ENCODE assay signal across 13 mouse cellular contexts in the genomic region with DNA sequence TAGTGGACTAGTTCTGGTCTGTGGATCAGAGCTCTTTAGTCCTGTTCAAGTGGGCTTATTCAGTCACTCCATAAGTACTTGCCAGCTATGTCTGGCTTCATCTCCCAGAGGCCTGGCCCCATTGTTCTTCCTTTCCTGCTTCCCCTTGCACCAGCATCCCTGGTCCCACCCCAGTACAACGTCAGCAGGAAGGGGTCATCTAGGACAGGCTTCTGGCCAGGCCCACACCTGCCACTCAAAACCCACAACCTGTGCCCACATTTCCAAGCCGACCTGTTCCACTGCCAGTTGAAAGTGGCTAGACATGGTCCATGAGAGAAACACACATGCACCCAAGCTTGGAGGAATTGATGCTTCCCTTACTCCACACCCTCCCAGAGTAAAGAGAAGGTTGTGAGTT.
DNase-seq lines count a peak whose midpoint lies in the region; ATAC-seq and TF ChIP-seq lines count a peak whose summit lies in the region.
"Had no signal": no experiment of that assay in that cellular context is flagged by ENCODE, and none has a peak within 500 bp of the region (broad histone marks: within the 10 kb centered on the region; RNA-seq: fewer than 3 reads in every experiment).

No protein-coding gene starts in this region.

- WGBS in heart, embryonic 10.5 days = 52% methylated on average over 2 of the region's 2 CpGs
- 61% methylated on average over 2 of the region's 2 CpGs for WGBS in heart, embryonic 11.5 days (ENCODE audit: insufficient replicate concordance)
- 53% methylated on average over 2 of the region's 2 CpGs for WGBS in lung, embryonic 14.5 days
- 37% methylated on average over 2 of the region's 2 CpGs for WGBS in heart, embryonic 14.5 days

- no peak overlapping the region for H3K9ac ChIP-seq in heart, embryonic 11.5 days (ENCODE audit: low read depth, low read length)
- no peak overlapping the region for H3K9ac ChIP-seq in lung, embryonic 14.5 days
- H3K9ac ChIP-seq in heart, embryonic 14.5 days (ENCODE audit: low read length) = no peak overlapping the region

- no peak for DNase-seq in heart, embryonic 10.5 days (ENCODE audit: low spot score)
- peak; percentile 46 for DNase-seq in lung, embryonic 14.5 days
- DNase-seq in lung, postnatal 25 days (ENCODE audit: low spot score) = no peak
- DNase-seq in lung, postnatal 4 days = peak; percentile 26 to 49
- no peak for DNase-seq in left cerebral cortex, postnatal 36 days (ENCODE audit: low spot score in 2 of 2)
- DNase-seq: cerebellum, adult 2 months; embryo, embryonic 11 days; thymus, postnatal 36 days had no signal

- no peak overlapping the region for H3K4me2 ChIP-seq in heart, embryonic 11.5 days
- H3K4me2 ChIP-seq in lung, embryonic 14.5 days = no peak overlapping the region
- H3K4me2 ChIP-seq in heart, embryonic 14.5 days (ENCODE audit: low read length) = no peak overlapping the region
- H3K4me2 ChIP-seq: limb, embryonic 13.5 days had no signal

- H3K36me3 ChIP-seq in heart, embryonic 10.5 days = no peaks in the 10 kb centered on the region
- H3K36me3 ChIP-seq in heart, embryonic 11.5 days (ENCODE audit: control insufficient read depth, insufficient read depth, low read length) = no peaks in the 10 kb centered on the region
- H3K36me3 ChIP-seq in lung, embryonic 14.5 days (ENCODE audit: insufficient read depth) = no peaks in the 10 kb centered on the region
- H3K36me3 ChIP-seq in heart, embryonic 14.5 days (ENCODE audit: control insufficient read depth, insufficient read depth, low read length) = no peaks in the 10 kb centered on the region
- H3K36me3 ChIP-seq: limb, embryonic 13.5 days had no signal

- H3K9me3 ChIP-seq in heart, embryonic 10.5 days = no peaks in the 10 kb centered on the region
- H3K9me3 ChIP-seq in heart, embryonic 11.5 days (replicated peaks; ENCODE audit: control insufficient read depth, low read length) = no peaks in the 10 kb centered on the region
- no peaks in the 10 kb centered on the region for H3K9me3 ChIP-seq in lung, embryonic 14.5 days (ENCODE audit: low read depth, low read length)
- H3K9me3 ChIP-seq in heart, embryonic 14.5 days (ENCODE audit: control insufficient read depth, low read length) = no peaks in the 10 kb centered on the region
- H3K9me3 ChIP-seq: limb, embryonic 13.5 days had no signal

- peaks cover 87% of the 10 kb centered on the region for H3K4me1 ChIP-seq in heart, embryonic 10.5 days
- H3K4me1 ChIP-seq in heart, embryonic 11.5 days (ENCODE audit: control insufficient read depth, insufficient read depth, low read length) = peaks cover 69% of the 10 kb centered on the region
- H3K4me1 ChIP-seq in lung, embryonic 14.5 days (ENCODE audit: insufficient read depth) = peaks cover 10% of the 10 kb centered on the region
- peaks cover 52 to 77% of the 10 kb centered on the region in 2 experiments for H3K4me1 ChIP-seq in heart, embryonic 14.5 days (ENCODE audit: control insufficient read depth in 2 of 2, insufficient read depth in 2 of 2, low read length in 2 of 2)

- no peak for TF ChIP-seq CTCF in lung, embryonic 14.5 days (IDR thresholded peaks at IDR 0.05; ENCODE audit: low read depth)

- no peaks in the 10 kb centered on the region for H3K27me3 ChIP-seq in heart, embryonic 10.5 days (ENCODE audit: insufficient read depth, poor library complexity, severe bottlenecking)
- H3K27me3 ChIP-seq in heart, embryonic 11.5 days (ENCODE audit: control insufficient read depth, insufficient read depth, low read length) = no peaks in the 10 kb centered on the region
- no peaks in the 10 kb centered on the region for H3K27me3 ChIP-seq in lung, embryonic 14.5 days (ENCODE audit: insufficient read depth, low read length)
- H3K27me3 ChIP-seq in heart, embryonic 14.5 days (ENCODE audit: control insufficient read depth, insufficient read depth, low read length) = no peaks in the 10 kb centered on the region
- H3K27me3 ChIP-seq: limb, embryonic 13.5 days had no signal

- no peak for ATAC-seq in heart, embryonic 11.5 days (replicated peaks; ENCODE audit: insufficient number of reproducible peaks, low FRiP score, low TSS enrichment)
- ATAC-seq in lung, embryonic 14.5 days (ENCODE audit: insufficient read depth) = no peak
- ATAC-seq in heart, embryonic 14.5 days (ENCODE audit: insufficient number of reproducible peaks, insufficient read depth, low FRiP score, low read depth) = no peak
- no peak for ATAC-seq in CD4-positive, CD25-positive, alpha-beta regulatory T cell, adult 4 months
- ATAC-seq: intestine, postnatal 0 days had no signal

- H3K4me3 ChIP-seq in heart, embryonic 10.5 days = no peak overlapping the region
- H3K4me3 ChIP-seq in heart, embryonic 11.5 days (ENCODE audit: low read depth, low read length) = no peak overlapping the region
- H3K4me3 ChIP-seq in lung, embryonic 14.5 days (ENCODE audit: low read depth, low read length) = no peak overlapping the region
- H3K4me3 ChIP-seq in heart, embryonic 14.5 days (ENCODE audit: control insufficient read depth in 1 of 2, insufficient read depth in 1 of 2, low read depth in 1 of 2, low read length in 2 of 2) = no peak overlapping the region
- H3K4me3 ChIP-seq: limb, embryonic 13.5 days had no signal

- intact Hi-C loops in left cerebral cortex, postnatal 36 days (cut with DNase I) = no loop called here

- H3K27ac ChIP-seq in heart, embryonic 10.5 days = peak overlapping the region; percentile 32; the same call in 1 of the 2 replicates
- no peak overlapping the region for H3K27ac ChIP-seq in heart, embryonic 11.5 days (ENCODE audit: low read depth, low read length)
- no peak overlapping the region for H3K27ac ChIP-seq in lung, embryonic 14.5 days (ENCODE audit: low read depth)
- peak overlapping the region; percentile 9 to 91; a peak in 3 of 4 replicates for H3K27ac ChIP-seq in heart, embryonic 14.5 days (replicated peaks in 1 of 2; ENCODE audit: control insufficient read depth in 1 of 2, insufficient read depth in 1 of 2, low read depth in 2 of 2, low read length in 2 of 2)
- H3K27ac ChIP-seq: limb, embryonic 13.5 days had no signal

Comparison
In these comparisons a context has a peak if more than half of its experiments do, and no peak if none do; other contexts are left out.
1. DNase-seq: peak in lung, embryonic 14.5 days (single experiment) and lung, postnatal 4 days (2 of 2); none in heart, embryonic 10.5 days (single experiment), lung, postnatal 25 days (single experiment) and left cerebral cortex, postnatal 36 days (0 of 2).
2. H3K27ac ChIP-seq: peak in heart, embryonic 10.5 days (single experiment) and heart, embryonic 14.5 days (2 of 2); none in heart, embryonic 11.5 days (single experiment) and lung, embryonic 14.5 days (single experiment).